Comparison of ENCODE assay signal across 31 mouse cellular contexts in the genomic region with DNA sequence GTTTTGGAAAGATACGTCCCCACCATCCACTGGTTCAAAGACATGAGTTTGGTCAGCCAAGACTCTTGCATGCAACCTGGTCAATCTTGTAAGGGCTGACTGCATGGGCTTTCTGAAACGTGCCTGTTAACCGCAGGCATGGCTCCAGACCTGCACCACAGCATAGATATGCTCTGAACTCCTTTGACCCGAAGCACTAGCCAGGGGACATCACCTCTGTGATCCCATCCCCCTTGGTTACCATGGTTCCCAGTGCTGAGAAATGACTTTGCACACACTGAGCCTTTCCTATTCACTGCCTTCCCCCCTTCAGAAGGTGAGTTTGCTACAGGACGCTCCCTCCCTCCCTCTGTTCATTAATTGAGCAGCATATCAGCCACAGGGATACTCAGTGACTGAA. TPM values are rescaled to one million over a fixed set of nuclear protein-coding genes. Genes with fewer than 3 reads are reported as not detected.
A peak's percentile ranks its signal among the peaks of the same experiment; 100 is the strongest.
DNase-seq lines count a peak whose midpoint lies in the region; ATAC-seq and TF ChIP-seq lines count a peak whose summit lies in the region.
"Had no signal": no experiment of that assay in that cellular context is flagged by ENCODE, and none has a peak within 500 bp of the region (broad histone marks: within the 10 kb centered on the region; RNA-seq: fewer than 3 reads in every experiment).

No protein-coding gene starts in this region.

- no peak overlapping the region for H3K4me3 ChIP-seq in liver, postnatal 0 days (ENCODE audit: low read depth, low read length)
- H3K4me3 ChIP-seq in limb, embryonic 10.5 days = no peak overlapping the region
- H3K4me3 ChIP-seq: erythroblast, embryonic 14.5 days; gastrocnemius, adult 2 months; heart, embryonic 13.5 days; liver, embryonic 12.5 days; megakaryocyte, embryonic 14.5 days; midbrain, embryonic 12.5 days; myocyte had no signal

- TF ChIP-seq CTCF in liver, postnatal 0 days (IDR thresholded peaks at IDR 0.05; ENCODE audit: low read depth) = no peak

- no peaks in the 10 kb centered on the region for H3K36me3 ChIP-seq in liver, postnatal 0 days (replicated peaks; ENCODE audit: insufficient read depth, low read length)
- no peaks in the 10 kb centered on the region for H3K36me3 ChIP-seq in limb, embryonic 10.5 days
- H3K36me3 ChIP-seq: heart, embryonic 13.5 days; liver, embryonic 12.5 days; midbrain, embryonic 12.5 days had no signal

- WGBS in liver, postnatal 0 days (ENCODE audit: insufficient replicate concordance) = 54% methylated on average over 5 of the region's 5 CpGs
- WGBS in limb, embryonic 10.5 days = 64% methylated on average over 5 of the region's 5 CpGs

- peak; percentile 10 for DNase-seq in liver, postnatal 0 days
- no peak for DNase-seq in liver
- DNase-seq in embryo, embryonic 9.5 days (ENCODE audit: extremely low spot score) = peak; percentile 50
- DNase-seq in limb, embryonic 10.5 days (ENCODE audit: low spot score) = no peak
- no peak for DNase-seq in natural killer cell, adult 2 months (ENCODE audit: low spot score in 2 of 2)
- DNase-seq in Muller cell, postnatal 12 days (ENCODE audit: inconsistent ontology term) = no peak
- DNase-seq in left cerebral cortex, postnatal 4 days = no peak
- DNase-seq: adrenal gland, adult 8-10 months; cerebellum, adult 9-10 months; cerebellum, postnatal 36 days; gastrocnemius, adult 2 months; gastrocnemius, postnatal 36 days; kidney, adult 2 months; kidney, postnatal 36 days; layer of hippocampus, postnatal 36 days; lung, adult 18-20 months; lung, postnatal 4 days; right cerebral cortex, adult 18-20 months; thymus, postnatal 4 days had no signal

- no peaks in the 10 kb centered on the region for H3K27me3 ChIP-seq in liver, postnatal 0 days (ENCODE audit: insufficient read depth, low read length)
- H3K27me3 ChIP-seq in limb, embryonic 10.5 days (ENCODE audit: low read depth, poor library complexity, severe bottlenecking) = peaks cover 5% of the 10 kb centered on the region; the same call in 1 of the 2 replicates
- H3K27me3 ChIP-seq: heart, embryonic 13.5 days had no signal

- TF ChIP-seq EP300 in liver, postnatal 0 days (IDR thresholded peaks at IDR 0.05; ENCODE audit: low read depth) = no peak

- H3K9ac ChIP-seq in liver, postnatal 0 days (replicated peaks) = no peak overlapping the region
- H3K9ac ChIP-seq: heart, embryonic 13.5 days; liver, embryonic 12.5 days; midbrain, embryonic 12.5 days had no signal

- intact Hi-C loops in left cerebral cortex, postnatal 4 days (cut with DNase I) = no loop called here

- H3K27ac ChIP-seq in liver, postnatal 0 days (ENCODE audit: low read depth) = no peak overlapping the region
- 0 out of 2 replicates have a peak overlapping the region, but pooled peaks have one; percentile 8 for H3K27ac ChIP-seq in limb, embryonic 10.5 days
- H3K27ac ChIP-seq: gastrocnemius, adult 2 months; heart, embryonic 13.5 days; liver, embryonic 12.5 days; midbrain, embryonic 12.5 days had no signal

- no peaks in the 10 kb centered on the region for H3K9me3 ChIP-seq in liver, postnatal 0 days (ENCODE audit: low read length)
- H3K9me3 ChIP-seq in limb, embryonic 10.5 days (replicated peaks) = no peaks in the 10 kb centered on the region
- H3K9me3 ChIP-seq: heart, embryonic 13.5 days; liver, embryonic 12.5 days; midbrain, embryonic 12.5 days had no signal

- no peak overlapping the region for H3K4me2 ChIP-seq in liver, postnatal 0 days (ENCODE audit: low read depth, low read length)
- H3K4me2 ChIP-seq: heart, embryonic 13.5 days; liver, embryonic 12.5 days; midbrain, embryonic 12.5 days had no signal

- ATAC-seq in liver, postnatal 0 days = no peak
- ATAC-seq: CD4-positive, CD25-positive, alpha-beta regulatory T cell, adult 4 months; forebrain, embryonic 16.5 days; hindbrain, embryonic 16.5 days; liver, embryonic 12.5 days; lung, postnatal 0 days had no signal

- no peaks in the 10 kb centered on the region for H3K4me1 ChIP-seq in liver, postnatal 0 days (ENCODE audit: insufficient read depth)
- H3K4me1 ChIP-seq in limb, embryonic 10.5 days = peaks cover 56% of the 10 kb centered on the region

RNA-seq across cellular contexts. Expression of a gene that starts 54.2 kb away (rescaled TPM):
- polyA plus RNA-seq in liver, postnatal 0 days (2015; fragmentation: Nextera tagmentation; extraction: Ambion mirVana) = 0.09 and 0.19 TPM in 2 replicates
- 1.7 and 2.4 TPM in 2 replicates for polyA plus RNA-seq in limb, embryonic 10.5 days (2016; fragmentation: Nextera tagmentation; extraction: Ambion mirVana)
- total RNA-seq in left cerebral cortex, postnatal 4 days (2021) = under 1 TPM in 1 of 2 experiments, not detected in 1; 0.34 TPM
- total RNA-seq: hematopoietic stem cell, adult 5-6 weeks; midbrain, postnatal 0 days had no signal
- polyA plus RNA-seq: erythroblast, embryonic 14.5 days had no signal

Comparison
In these comparisons a context has a peak if more than half of its experiments do, and no peak if none do; other contexts are left out.
1. DNase-seq: peak in liver, postnatal 0 days (single experiment) and embryo, embryonic 9.5 days (single experiment); none in liver (single experiment), limb, embryonic 10.5 days (single experiment), natural killer cell, adult 2 months (0 of 2), Muller cell, postnatal 12 days (single experiment) and left cerebral cortex, postnatal 4 days (single experiment).